Mouse (Mus musculus): ENCODE results near the gene Wnt10a. TPM values are rescaled to one million over a fixed set of nuclear protein-coding genes. Genes with fewer than 3 reads are reported as not detected.

Gene Wnt10a
- total RNA-seq, 2 experiments from 2014 or later, result 6.6 to 9.4 TPM

Other genes with a start within 250 kb of the Wnt10a start
- 10 to 100 TPM; 11.3 to 13.3 TPM for gene Plcd4, start 248.6 kb upstream of the Wnt10a start, total RNA-seq (2021)
- gene Usp37, start 247.2 kb upstream of the Wnt10a start, total RNA-seq (2021), result 10 to 100 TPM; 23.2 to 27.0 TPM
- 10 to 100 TPM; 27.5 to 29.7 TPM for gene Zfp142, start 203.3 kb upstream of the Wnt10a start, total RNA-seq (2021)
- 10 to 100 TPM; 24.3 to 26.8 TPM for gene Bcs1l, start 203.2 kb upstream of the Wnt10a start, total RNA-seq (2021)
- 10 to 100 TPM; 54.9 to 65.2 TPM for gene Rnf25, start 190.1 kb upstream of the Wnt10a start, total RNA-seq (2021)
- gene Stk36, start 190.1 kb upstream of the Wnt10a start, total RNA-seq (2021), result 1 to 10 TPM; 3.8 to 4.3 TPM
- gene Ttll4, start 129.8 kb upstream of the Wnt10a start, total RNA-seq (2021), result 10 to 100 TPM; 20.2 to 20.5 TPM
- gene Cyp27a1, start 77.9 kb upstream of the Wnt10a start, total RNA-seq (2021), result 1 to 10 TPM; 2.6 to 2.9 TPM
- gene Prkag3, start 42.3 kb upstream of the Wnt10a start, total RNA-seq (2021), result not detected
- 1 to 10 TPM; 2.2 to 3.5 TPM for gene Wnt6, start 19.6 kb upstream of the Wnt10a start, total RNA-seq (2021)
- 100 to 1,000 TPM; 441 to 447 TPM for gene Cdk5r2, start 63.4 kb downstream of the Wnt10a start, total RNA-seq (2021)
- gene Fev, start 93.9 kb downstream of the Wnt10a start, total RNA-seq (2021), result not detected
- not detected for gene Cryba2, start 101.6 kb downstream of the Wnt10a start, total RNA-seq (2021)
- 1 to 10 TPM; 2.1 to 2.4 TPM for gene Cfap65, start 144.1 kb downstream of the Wnt10a start, total RNA-seq (2021)
- gene Ihh, start 160.2 kb downstream of the Wnt10a start, total RNA-seq (2021), result under 1 TPM; 0.21 to 0.41 TPM